Mouse (Mus musculus) gastrocnemius, adult 8-10 months (tissue): ENCODE results near the gene Fgf10. TPM values are rescaled to one million over a fixed set of nuclear protein-coding genes. Genes with fewer than 3 reads are reported as not detected.

Source experiments
- DNase-seq, 2 experiments: peaks; one replicate each; pipeline ENCODE4 v3.0.0; 2022; ENCODE audit warnings: low spot score in 2 of 2
- total RNA-seq, 4 experiments: library from RNA; stranded (reverse); gene quantifications; 2 replicates each; pipeline ENCODE4 v1.2.4; 2022

Fgf10 gene
- total RNA-seq, 4 experiments from 2014 or later, result 0.29 to 0.67 (median 0.36) TPM

DNA sequence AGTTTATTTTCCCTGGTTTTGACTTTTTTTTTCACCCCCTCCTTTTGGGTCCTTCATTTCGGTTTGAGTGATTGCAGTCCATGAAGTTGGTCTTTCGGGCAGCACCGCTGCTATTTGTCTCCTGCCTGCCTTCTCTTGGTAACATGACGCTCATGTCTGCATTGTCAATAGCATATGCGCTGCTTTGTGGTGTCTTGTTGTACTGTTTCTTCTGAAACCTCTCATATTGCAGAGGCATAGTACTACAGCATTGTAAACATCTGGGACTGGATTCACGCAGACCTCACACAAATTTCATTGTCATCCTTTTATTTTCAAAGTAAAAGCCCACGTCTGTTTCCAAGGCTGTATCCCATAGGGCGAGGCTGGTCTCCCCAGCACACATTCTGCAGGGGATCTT, 46.7 kb downstream of the Fgf10 start:
- DNase-seq, result no peak

- no peak for DNase-seq
Measured at GRCm38 (mm10) chr13:118716726-118717125, 47.1 kb downstream of the Fgf10 start.

DNA sequence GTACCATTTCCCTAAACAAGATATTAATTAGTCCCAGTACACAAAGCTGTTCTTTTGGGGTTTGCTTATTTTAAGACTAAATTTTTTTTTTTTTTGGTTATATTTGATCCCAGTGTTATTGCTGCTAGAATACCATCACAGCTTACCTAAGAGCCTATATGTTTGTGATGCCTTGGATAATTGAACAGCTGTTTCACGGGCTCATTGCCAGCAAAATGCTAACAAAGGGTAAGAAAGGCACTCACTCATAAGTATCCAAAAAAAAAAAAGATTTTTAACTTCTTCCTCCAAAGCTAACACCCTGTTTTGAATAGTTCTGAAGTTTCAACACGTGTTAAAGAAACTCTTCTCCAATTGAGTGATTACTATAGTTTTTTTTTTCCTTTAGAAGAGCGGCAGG, 48.8 kb downstream of the Fgf10 start:
- no peak for DNase-seq

DNA sequence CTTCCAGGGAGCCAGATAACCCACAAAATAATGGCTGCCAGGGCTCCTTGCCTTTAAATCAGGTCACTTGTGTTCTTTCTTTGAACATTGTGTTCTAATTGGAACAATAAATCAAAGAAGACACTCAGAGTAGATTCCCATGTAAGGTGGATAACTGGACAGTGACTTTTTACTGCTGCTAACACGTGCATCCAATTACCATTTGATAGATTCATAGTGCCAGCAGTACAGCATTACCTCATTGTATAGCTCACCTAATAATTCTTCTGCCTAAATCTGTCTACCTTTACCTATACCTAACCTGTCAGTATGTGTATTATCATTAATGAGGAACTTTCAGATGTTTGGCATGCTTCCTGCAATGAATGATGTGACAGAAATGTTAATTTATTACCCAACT, 52.1 kb downstream of the Fgf10 start:
- DNase-seq, result no peak

DNA sequence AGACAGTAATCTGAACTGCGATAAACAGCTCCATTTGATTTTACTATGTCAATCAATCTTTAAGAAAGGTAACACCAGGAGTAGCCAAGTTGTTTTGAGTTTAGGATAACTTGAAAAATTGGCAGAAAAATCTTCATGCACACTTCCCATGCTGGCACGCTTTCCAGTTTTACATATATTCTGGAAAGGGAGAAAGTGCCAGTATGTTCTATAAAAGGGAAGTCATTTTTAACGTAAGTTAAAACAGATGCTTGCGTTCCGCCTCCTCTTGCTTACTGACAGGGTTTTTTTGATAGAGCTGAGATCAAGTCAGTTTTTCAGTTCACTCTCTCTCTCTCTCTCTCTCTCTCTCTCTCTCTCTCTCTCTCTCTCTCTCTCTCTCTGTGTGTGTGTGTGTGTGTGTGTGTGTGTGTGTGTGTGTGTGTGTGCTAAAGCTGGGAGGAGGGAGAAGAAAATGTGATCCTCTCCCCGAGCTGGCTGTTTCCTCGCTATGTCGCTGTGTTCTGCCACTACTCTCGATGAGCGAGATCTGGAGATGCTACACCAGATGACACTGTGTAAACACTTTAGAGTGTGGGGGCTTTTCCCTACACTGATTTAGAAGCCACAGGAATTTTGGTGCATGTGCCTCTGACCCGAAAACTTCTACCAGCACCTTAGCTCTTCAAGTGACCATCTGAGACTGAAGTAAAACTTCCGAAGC, 62.4 kb downstream of the Fgf10 start:
- no peak for DNase-seq

GRCm38 (mm10) chr13:118739854-118740411, 70.3 kb downstream of the Fgf10 start:
- DNase-seq, result no peak

DNA sequence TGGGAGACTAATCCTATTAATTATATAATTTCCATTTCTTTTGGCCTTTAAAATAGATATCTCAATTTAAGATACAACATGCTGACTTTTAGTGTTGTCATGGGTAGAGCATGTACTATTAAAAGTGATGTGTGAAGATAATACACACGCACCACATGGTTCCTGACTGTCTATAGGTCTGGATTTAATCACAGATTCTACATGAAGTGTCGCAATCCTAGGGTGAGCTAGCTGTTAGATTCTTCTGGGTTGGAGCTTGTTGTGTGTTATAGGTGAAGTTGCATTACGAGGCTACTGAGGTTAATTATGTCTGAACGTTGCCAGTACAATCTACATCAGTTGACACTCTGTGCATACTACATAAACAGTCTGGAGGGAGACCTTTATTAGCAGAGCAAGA, 73.2 kb downstream of the Fgf10 start:
- DNase-seq, result no peak

DNA sequence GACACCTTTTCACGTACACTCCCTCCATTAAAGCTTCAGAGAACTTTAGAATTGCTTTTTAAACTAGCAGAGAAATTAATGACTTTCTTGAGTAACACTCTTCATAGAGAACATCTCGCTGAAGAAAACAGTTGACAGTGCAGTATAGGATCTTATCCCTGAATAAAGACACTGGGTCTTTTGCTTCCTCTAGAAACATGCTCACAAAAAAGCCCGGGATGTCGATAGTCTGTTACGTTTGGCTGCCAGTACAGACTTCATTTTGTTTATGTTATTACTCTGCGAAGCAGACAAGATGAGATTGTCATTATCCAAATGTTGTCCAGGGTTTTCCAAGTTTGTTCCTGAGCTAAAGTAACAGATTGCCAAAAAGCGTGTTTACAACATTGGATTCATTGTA, 75.2 kb downstream of the Fgf10 start:
- DNase-seq, result no peak

- no peak for DNase-seq
Measured at GRCm38 (mm10) chr13:118746427-118746826, 76.8 kb downstream of the Fgf10 start.

DNA sequence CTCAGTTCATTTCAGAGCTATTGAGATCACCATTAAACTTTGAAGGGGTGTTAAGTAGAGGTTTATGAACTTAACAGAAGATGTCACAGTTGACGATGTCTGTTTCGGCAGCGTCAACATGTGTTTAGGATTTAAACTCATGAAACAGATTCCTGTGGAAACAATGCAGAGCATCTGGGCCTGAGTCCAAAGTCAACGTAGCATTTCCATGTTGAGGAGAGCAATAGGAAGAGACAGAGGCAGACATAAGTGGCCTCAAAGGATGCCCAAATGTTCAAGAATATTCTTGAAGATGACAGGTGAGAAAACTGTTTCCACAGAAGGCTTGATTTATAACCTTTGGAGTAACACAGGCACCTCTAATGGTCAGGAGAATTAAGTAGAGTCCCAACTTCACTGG, 84.4 kb downstream of the Fgf10 start:
- DNase-seq, result no peak

DNA sequence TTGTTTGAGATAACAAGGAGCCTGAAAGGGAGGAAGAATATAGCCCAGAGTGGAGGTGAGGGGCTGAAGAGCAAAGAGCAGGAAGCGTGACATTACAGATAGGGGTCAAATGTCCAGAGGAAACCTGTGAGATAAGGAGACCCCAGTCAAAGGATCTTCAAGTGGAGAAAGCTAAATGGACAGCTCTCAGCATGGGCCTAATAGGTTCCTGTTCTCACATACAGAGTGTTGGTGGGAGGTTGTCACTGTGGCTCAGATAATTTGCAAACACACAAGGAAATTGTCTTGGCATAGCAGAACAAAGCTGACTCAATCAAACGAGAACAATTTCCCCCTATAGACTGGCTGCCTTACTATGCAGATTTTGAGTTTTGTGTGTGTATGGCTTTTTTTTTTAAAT, 89.4 kb downstream of the Fgf10 start:
- DNase-seq, result no peak

- no peak for DNase-seq
Measured at GRCm38 (mm10) chr13:118762982-118763381, 93.4 kb downstream of the Fgf10 start.

DNA sequence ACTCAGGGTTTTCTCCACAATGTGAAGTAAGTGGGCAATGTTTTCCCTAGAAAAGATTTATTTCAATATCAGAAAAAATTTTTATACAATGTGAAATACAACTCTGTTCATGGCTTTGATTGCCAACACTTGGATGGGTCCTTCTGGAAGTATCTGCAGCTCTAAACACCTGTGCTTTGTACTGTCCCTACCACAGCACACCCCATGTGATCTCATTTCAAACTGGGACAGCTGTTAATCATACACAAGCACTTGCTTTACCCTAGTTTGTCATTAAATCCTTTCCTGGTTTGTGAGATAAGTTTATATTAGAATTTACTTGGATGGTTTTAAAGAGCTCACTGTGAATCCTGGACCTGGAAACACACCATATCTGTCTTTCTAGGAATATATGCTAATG, 102.6 kb downstream of the Fgf10 start:
- DNase-seq, result no peak

GRCm38 (mm10) chr13:118775148-118775547, 105.6 kb downstream of the Fgf10 start:
- no peak for DNase-seq

DNA sequence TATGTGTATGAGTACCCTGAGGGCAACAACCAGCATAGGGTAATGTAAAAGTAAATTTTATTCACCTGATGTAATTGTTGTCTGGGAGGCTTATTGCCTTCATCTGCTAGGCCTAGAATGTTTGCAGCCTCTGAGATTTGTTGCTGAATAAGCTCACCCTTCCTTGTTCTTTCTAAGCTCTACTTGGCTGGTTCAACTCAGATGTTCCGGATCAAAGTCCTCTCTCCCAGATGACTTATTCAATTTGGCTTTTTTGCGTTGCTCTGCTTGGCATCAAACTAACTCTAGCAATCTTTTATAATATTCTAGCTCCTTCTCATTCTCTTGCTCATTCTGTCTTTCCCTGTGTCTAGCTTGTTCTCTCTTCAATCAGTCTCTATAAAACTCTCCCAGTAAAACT, 109.6 kb downstream of the Fgf10 start:
- no peak for DNase-seq

DNA sequence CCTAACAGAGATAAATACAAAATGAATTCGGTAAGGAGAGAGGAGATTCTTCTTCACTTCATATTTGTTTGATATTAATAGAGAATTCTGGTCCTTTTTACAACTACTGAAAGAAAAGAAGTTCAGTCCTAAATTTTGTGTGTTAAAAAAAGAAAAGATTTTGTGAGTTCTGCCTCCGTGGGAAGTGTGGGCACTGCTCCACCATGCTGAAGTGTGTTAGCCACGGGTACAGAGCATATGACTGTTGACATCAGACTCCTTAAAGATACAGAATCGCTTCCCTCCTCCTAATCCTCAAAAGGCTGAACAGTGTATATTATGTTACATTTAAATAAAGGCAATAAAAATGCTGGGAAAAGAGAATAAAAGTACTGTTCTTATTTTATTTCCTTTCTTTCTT, 122.2 kb downstream of the Fgf10 start:
- DNase-seq, result no peak

DNA sequence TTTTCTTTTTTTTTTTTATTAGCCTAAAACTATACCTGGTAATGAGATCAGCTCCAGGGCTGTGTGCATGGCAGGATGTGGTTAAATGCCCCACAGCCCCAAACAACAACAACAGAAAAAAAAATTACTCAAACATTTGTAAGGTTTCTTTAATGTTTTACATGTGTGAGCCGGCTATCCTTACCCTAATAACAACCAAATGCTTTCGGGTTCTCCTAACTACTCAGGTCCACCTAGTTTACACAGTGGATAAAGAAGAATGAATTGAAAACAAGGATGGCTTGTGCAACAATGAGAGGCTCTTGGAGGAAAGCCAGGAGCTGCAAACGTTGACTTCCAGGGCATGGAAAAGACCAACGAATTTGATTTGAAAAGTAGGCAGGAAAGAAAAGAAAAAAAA, 122.6 kb downstream of the Fgf10 start:
- no peak for DNase-seq

DNA sequence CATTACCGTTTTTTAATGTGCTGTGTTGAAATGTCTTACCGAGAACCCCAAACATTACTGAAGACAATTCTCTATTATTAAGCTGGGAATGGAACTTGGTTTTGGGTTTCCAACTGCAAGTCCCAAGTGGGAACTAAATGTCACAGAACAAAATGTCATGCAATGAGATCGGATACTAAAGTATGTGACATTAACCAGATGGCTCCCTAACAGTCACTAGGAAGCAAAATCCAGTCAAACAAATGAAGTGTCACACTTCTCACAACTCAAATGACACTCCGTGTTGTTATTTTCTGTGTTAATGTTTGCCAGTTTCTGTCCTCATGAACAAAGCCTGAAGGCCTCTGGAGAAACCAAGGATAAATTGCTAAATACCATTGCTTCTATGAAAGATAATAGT, 130.6 kb downstream of the Fgf10 start:
- DNase-seq, result no peak

DNA sequence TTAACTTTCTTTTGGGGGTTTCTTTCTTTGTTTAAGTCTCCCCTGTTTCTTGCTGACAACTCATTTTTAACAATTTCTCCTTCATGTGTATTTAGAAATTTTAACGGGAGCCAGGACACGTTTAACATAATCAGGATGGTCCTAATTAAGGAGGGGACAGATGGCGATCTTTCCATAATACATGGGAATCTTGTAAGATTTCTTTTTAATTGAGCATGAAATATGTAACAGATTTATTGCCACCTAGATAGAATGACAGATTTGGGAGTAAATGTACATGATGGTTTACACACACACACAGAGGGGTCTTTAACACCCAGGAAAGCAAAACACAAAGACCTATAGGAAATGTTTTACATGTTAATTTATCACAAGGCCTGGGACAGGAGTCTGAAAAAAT, 137.1 kb downstream of the Fgf10 start:
- DNase-seq, result no peak

DNA sequence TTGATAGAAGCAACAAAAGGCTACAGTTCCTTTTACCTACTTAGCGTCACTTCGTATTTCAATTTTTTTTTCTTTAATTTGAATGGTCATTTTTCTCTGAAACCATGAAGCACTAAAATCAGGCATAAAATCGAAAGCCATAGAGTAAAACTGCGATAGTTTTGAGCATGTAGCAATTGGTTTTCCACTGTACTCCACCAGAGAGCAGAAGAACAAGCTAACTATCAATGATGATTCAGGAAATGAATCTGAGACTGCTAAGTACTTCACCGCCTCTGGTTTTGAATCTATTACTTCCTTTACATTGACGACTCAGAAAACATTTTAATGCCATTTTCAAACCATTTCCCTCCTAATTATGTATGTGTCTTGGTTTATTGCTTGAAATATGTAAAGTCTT, 150.2 kb downstream of the Fgf10 start:
- DNase-seq, result no peak

DNA sequence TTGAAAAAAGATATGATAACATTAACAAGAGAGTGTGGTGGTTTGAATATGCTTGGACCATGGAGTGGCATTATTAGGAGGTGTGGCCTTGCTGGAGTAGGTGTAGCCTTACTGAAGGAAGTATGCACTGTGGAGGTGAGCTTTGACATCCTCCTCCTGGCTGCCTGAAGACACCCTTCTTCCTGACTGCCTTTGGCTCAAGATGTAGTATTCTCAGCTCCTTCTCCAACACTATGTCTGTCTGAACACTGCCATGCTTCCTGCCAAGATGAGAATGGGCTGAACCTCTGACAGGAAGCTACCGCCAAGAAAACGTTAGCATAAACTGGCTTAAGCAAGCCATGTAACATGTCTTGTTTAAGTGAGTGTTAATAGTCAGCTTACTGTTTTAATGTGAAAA, 153.5 kb downstream of the Fgf10 start:
- DNase-seq, result no peak

- DNase-seq, result no peak
Measured at GRCm38 (mm10) chr13:118825102-118825501, 155.5 kb downstream of the Fgf10 start.

GRCm38 (mm10) chr13:118828604-118829381, 159.2 kb downstream of the Fgf10 start:
- DNase-seq, result no peak
